Mouse (Mus musculus) small intestine, adult 2 months (tissue): ENCODE measurements around the gene Tfcp2l1.

ENCODE experiments used
- CTCF ChIP-seq: fragments of 200-500 bp; IDR thresholded peaks from 2 replicates; pipeline ENCODE4 v1.5.1; 2012; ENCODE audit warnings: low read depth, mild to moderate bottlenecking, control low read depth, inconsistent platforms, low read length, moderate library complexity, mixed read lengths; ENCODE audit not compliant: insufficient replicate concordance, insufficient read length; ENCODE audit errors: extremely low read depth
- POLR2A ChIP-seq: fragments of 200-500 bp; IDR thresholded peaks from 2 replicates; pipeline ENCODE4 v1.6.1; 2012; ENCODE audit warnings: low read depth, mild to moderate bottlenecking, control low read depth, inconsistent platforms, low read length, moderate library complexity

- TF ChIP-seq CTCF (no peak), POLR2A (no peak)
These were observed 90.3 kb downstream of the Tfcp2l1 start for GRCm38 (mm10) chr1:118718055-118718454.
